In genomic region chr5:45437826-45438225, GRCm38 (mm10) we compare ENCODE assay signal across 36 mouse cellular contexts. TPM values are rescaled to one million over a fixed set of nuclear protein-coding genes. Genes with fewer than 3 reads are reported as not detected.
DNase-seq lines count a peak whose midpoint lies in the region; ATAC-seq and TF ChIP-seq lines count a peak whose summit lies in the region.
"Had no signal": no experiment of that assay in that cellular context is flagged by ENCODE, and none has a peak within 500 bp of the region (broad histone marks: within the 10 kb centered on the region; RNA-seq: fewer than 3 reads in every experiment).

No protein-coding gene starts in this region.

- no peak for TF ChIP-seq CTCF in forebrain, postnatal 0 days (IDR thresholded peaks at IDR 0.05; ENCODE audit: low read depth)
- TF ChIP-seq CTCF in intestine, postnatal 0 days (IDR thresholded peaks at IDR 0.05; ENCODE audit: low read depth), result no peak

- no peak overlapping the region for H3K4me2 ChIP-seq in forebrain, postnatal 0 days (ENCODE audit: low read depth)
- H3K4me2 ChIP-seq in forebrain, embryonic 16.5 days (ENCODE audit: low read length), result no peak overlapping the region
- no peak overlapping the region for H3K4me2 ChIP-seq in intestine, embryonic 16.5 days (ENCODE audit: low read depth, low read length)
- H3K4me2 ChIP-seq in intestine, embryonic 15.5 days (replicated peaks), result no peak overlapping the region
- H3K4me2 ChIP-seq in midbrain, embryonic 13.5 days (replicated peaks), result no peak overlapping the region
- no peak overlapping the region for H3K4me2 ChIP-seq in midbrain, embryonic 15.5 days
- H3K4me2 ChIP-seq in intestine, postnatal 0 days (replicated peaks; ENCODE audit: low read depth), result no peak overlapping the region
- H3K4me2 ChIP-seq: embryonic facial prominence, embryonic 12.5 days; heart, embryonic 13.5 days; liver, embryonic 13.5 days; neural tube, embryonic 15.5 days had no signal

- H3K9me3 ChIP-seq in forebrain, postnatal 0 days (ENCODE audit: low read length), result no peaks in the 10 kb centered on the region
- no peaks in the 10 kb centered on the region for H3K9me3 ChIP-seq in forebrain, embryonic 16.5 days (ENCODE audit: control insufficient read depth, low read length)
- no peaks in the 10 kb centered on the region for H3K9me3 ChIP-seq in intestine, embryonic 16.5 days (ENCODE audit: control insufficient read depth, low read length)
- no peaks in the 10 kb centered on the region for H3K9me3 ChIP-seq in intestine, embryonic 15.5 days
- H3K9me3 ChIP-seq in midbrain, embryonic 13.5 days, result no peaks in the 10 kb centered on the region
- no peaks in the 10 kb centered on the region for H3K9me3 ChIP-seq in midbrain, embryonic 15.5 days
- H3K9me3 ChIP-seq in intestine, postnatal 0 days (ENCODE audit: control insufficient read depth), result no peaks in the 10 kb centered on the region
- H3K9me3 ChIP-seq: embryonic facial prominence, embryonic 12.5 days; heart, embryonic 13.5 days; liver, embryonic 13.5 days; neural tube, embryonic 15.5 days had no signal

- no peak overlapping the region for H3K4me3 ChIP-seq in forebrain, postnatal 0 days (ENCODE audit: low read depth, low read length)
- no peak overlapping the region for H3K4me3 ChIP-seq in forebrain, embryonic 16.5 days (replicated peaks; ENCODE audit: low read length)
- no peak overlapping the region for H3K4me3 ChIP-seq in intestine, embryonic 16.5 days (ENCODE audit: low read length)
- no peak overlapping the region for H3K4me3 ChIP-seq in intestine, embryonic 15.5 days (replicated peaks)
- H3K4me3 ChIP-seq in midbrain, embryonic 13.5 days (replicated peaks), result no peak overlapping the region
- no peak overlapping the region for H3K4me3 ChIP-seq in midbrain, embryonic 15.5 days
- H3K4me3 ChIP-seq in intestine, postnatal 0 days (ENCODE audit: low read depth, low read length), result no peak overlapping the region
- H3K4me3 ChIP-seq: embryonic facial prominence, embryonic 12.5 days; heart, embryonic 13.5 days; layer of hippocampus, adult 2 months; liver, embryonic 13.5 days; neural tube, embryonic 15.5 days had no signal

- no peak for DNase-seq in forebrain, postnatal 0 days
- DNase-seq in spleen, adult 18-20 months, result no peak
- DNase-seq: adrenal gland, postnatal 14 days; embryo, embryonic 11 days; heart, postnatal 10 days; kidney, postnatal 36 days; liver, embryonic 13.5 days; lung, adult 2 months; lung, postnatal 10 days; right cerebral cortex, adult 18-20 months; thymus, adult 18-20 months; thymus, postnatal 25 days had no signal

- ATAC-seq in forebrain, postnatal 0 days, result 0 out of 2 replicates have a peak, but pooled peaks have one; percentile 8
- ATAC-seq in forebrain, embryonic 16.5 days, result no peak
- no peak for ATAC-seq in intestine, embryonic 16.5 days
- no peak for ATAC-seq in intestine, embryonic 15.5 days
- ATAC-seq in midbrain, embryonic 13.5 days, result peak; percentile 43; the same call in 1 of the 2 replicates
- no peak; the same call in 1 of the 2 replicates for ATAC-seq in midbrain, embryonic 15.5 days (replicated peaks)
- ATAC-seq in intestine, postnatal 0 days, result no peak
- ATAC-seq: CD4-positive, CD25-positive, alpha-beta regulatory T cell, adult 4 months; forebrain, embryonic 14.5 days; inflammation-experienced regulatory T-cells, adult 6 months had no signal

- no peak overlapping the region for H3K9ac ChIP-seq in forebrain, postnatal 0 days
- no peak overlapping the region for H3K9ac ChIP-seq in forebrain, embryonic 16.5 days (replicated peaks; ENCODE audit: low read depth, low read length)
- H3K9ac ChIP-seq in intestine, embryonic 16.5 days (ENCODE audit: low read depth, low read length), result no peak overlapping the region
- no peak overlapping the region for H3K9ac ChIP-seq in intestine, embryonic 15.5 days
- no peak overlapping the region for H3K9ac ChIP-seq in midbrain, embryonic 13.5 days (replicated peaks)
- no peak overlapping the region for H3K9ac ChIP-seq in midbrain, embryonic 15.5 days
- H3K9ac ChIP-seq in intestine, postnatal 0 days (ENCODE audit: low read depth, low read length), result no peak overlapping the region
- H3K9ac ChIP-seq: embryonic facial prominence, embryonic 12.5 days; heart, embryonic 13.5 days; liver, embryonic 13.5 days; neural tube, embryonic 15.5 days had no signal

- WGBS in forebrain, postnatal 0 days, result 79% methylated on average over 4 of the region's 4 CpGs
- 87% methylated on average over 4 of the region's 4 CpGs for WGBS in forebrain, embryonic 16.5 days
- WGBS in intestine, embryonic 16.5 days, result 59% methylated on average over 4 of the region's 4 CpGs
- WGBS in intestine, embryonic 15.5 days, result 68% methylated on average over 4 of the region's 4 CpGs
- WGBS in midbrain, embryonic 13.5 days, result 75% methylated on average over 4 of the region's 4 CpGs
- WGBS in midbrain, embryonic 15.5 days, result 80% methylated on average over 4 of the region's 4 CpGs
- WGBS in intestine, postnatal 0 days, result 51% methylated on average over 4 of the region's 4 CpGs

- H3K4me1 ChIP-seq in forebrain, postnatal 0 days (ENCODE audit: insufficient read depth), result no peaks in the 10 kb centered on the region
- no peaks in the 10 kb centered on the region for H3K4me1 ChIP-seq in forebrain, embryonic 16.5 days (replicated peaks; ENCODE audit: control insufficient read depth, insufficient read depth, low read length)
- 0 out of 2 replicates have a peak, but pooled peaks cover 8% of the 10 kb centered on the region for H3K4me1 ChIP-seq in intestine, embryonic 16.5 days (ENCODE audit: control insufficient read depth, insufficient read depth, low read length)
- 0 out of 2 replicates have a peak, but pooled peaks cover 2% of the 10 kb centered on the region for H3K4me1 ChIP-seq in intestine, embryonic 15.5 days (replicated peaks)
- H3K4me1 ChIP-seq in midbrain, embryonic 13.5 days (replicated peaks), result 0 out of 2 replicates have a peak, but pooled peaks cover 5% of the 10 kb centered on the region
- H3K4me1 ChIP-seq in midbrain, embryonic 15.5 days, result no peaks in the 10 kb centered on the region
- 0 out of 2 replicates have a peak, but pooled peaks cover 3% of the 10 kb centered on the region for H3K4me1 ChIP-seq in intestine, postnatal 0 days (replicated peaks; ENCODE audit: control insufficient read depth, insufficient read depth, low read length)
- H3K4me1 ChIP-seq: liver, embryonic 13.5 days; neural tube, embryonic 15.5 days had no signal

- H3K36me3 ChIP-seq in forebrain, postnatal 0 days (ENCODE audit: insufficient read depth), result peaks cover 23% of the 10 kb centered on the region
- peaks cover 3% of the 10 kb centered on the region; the same call in 1 of the 2 replicates for H3K36me3 ChIP-seq in forebrain, embryonic 16.5 days (ENCODE audit: control insufficient read depth, insufficient read depth)
- H3K36me3 ChIP-seq in intestine, embryonic 16.5 days (ENCODE audit: control insufficient read depth, insufficient read depth, low read length), result no peaks in the 10 kb centered on the region; the same call in 1 of the 2 replicates
- H3K36me3 ChIP-seq in intestine, embryonic 15.5 days, result peaks cover 5% of the 10 kb centered on the region
- H3K36me3 ChIP-seq in midbrain, embryonic 13.5 days, result peaks cover 28% of the 10 kb centered on the region
- H3K36me3 ChIP-seq in midbrain, embryonic 15.5 days (replicated peaks), result no peaks in the 10 kb centered on the region
- peaks cover 27% of the 10 kb centered on the region for H3K36me3 ChIP-seq in intestine, postnatal 0 days (ENCODE audit: control insufficient read depth, insufficient read depth)

- no peaks in the 10 kb centered on the region for H3K27me3 ChIP-seq in forebrain, postnatal 0 days (ENCODE audit: insufficient read depth, low read length)
- no peaks in the 10 kb centered on the region for H3K27me3 ChIP-seq in forebrain, embryonic 16.5 days (replicated peaks; ENCODE audit: control insufficient read depth, insufficient read depth, low read length)
- no peaks in the 10 kb centered on the region for H3K27me3 ChIP-seq in intestine, embryonic 16.5 days (replicated peaks; ENCODE audit: control insufficient read depth, insufficient read depth, low read length)
- no peaks in the 10 kb centered on the region for H3K27me3 ChIP-seq in intestine, embryonic 15.5 days (replicated peaks)
- no peaks in the 10 kb centered on the region for H3K27me3 ChIP-seq in midbrain, embryonic 13.5 days
- H3K27me3 ChIP-seq in midbrain, embryonic 15.5 days (replicated peaks), result no peaks in the 10 kb centered on the region
- H3K27me3 ChIP-seq in intestine, postnatal 0 days (replicated peaks; ENCODE audit: control insufficient read depth, insufficient read depth, low read length), result no peaks in the 10 kb centered on the region
- H3K27me3 ChIP-seq: embryonic facial prominence, embryonic 12.5 days; heart, embryonic 13.5 days; liver, embryonic 13.5 days; neural tube, embryonic 15.5 days had no signal

- no peak overlapping the region for H3K27ac ChIP-seq in forebrain, postnatal 0 days (ENCODE audit: low read depth, low read length)
- H3K27ac ChIP-seq in forebrain, embryonic 16.5 days (ENCODE audit: low read length), result no peak overlapping the region
- H3K27ac ChIP-seq in intestine, embryonic 16.5 days (ENCODE audit: low read length), result peak overlapping the region; percentile 9; the same call in 1 of the 2 replicates
- no peak overlapping the region for H3K27ac ChIP-seq in intestine, embryonic 15.5 days
- no peak overlapping the region for H3K27ac ChIP-seq in midbrain, embryonic 13.5 days
- no peak overlapping the region for H3K27ac ChIP-seq in midbrain, embryonic 15.5 days
- H3K27ac ChIP-seq in intestine, postnatal 0 days (ENCODE audit: low read depth, low read length), result peak overlapping the region; percentile 69; the same call in 1 of the 2 replicates
- H3K27ac ChIP-seq: embryonic facial prominence, embryonic 12.5 days; heart, embryonic 13.5 days; layer of hippocampus, adult 2 months; liver, embryonic 13.5 days; macrophage; neural tube, embryonic 15.5 days; stomach, postnatal 0 days had no signal

RNA-seq across cellular contexts. Expression of gene Qdpr, which starts 12.2 kb away (rescaled TPM):
- 28.1 and 42.2 TPM in 2 replicates for total RNA-seq in forebrain, postnatal 0 days (2014; rRNA removed)
- polyA plus RNA-seq in forebrain, postnatal 0 days (2015; fragmentation: Nextera tagmentation; extraction: Ambion mirVana), result 125 and 129 TPM in 2 replicates
- 107 and 108 TPM in 2 replicates for polyA plus RNA-seq in forebrain, embryonic 16.5 days (2015; fragmentation: Nextera tagmentation; extraction: Ambion mirVana)
- polyA plus RNA-seq in intestine, embryonic 16.5 days (2015; fragmentation: Nextera tagmentation; extraction: Ambion mirVana), result 359 and 405 TPM in 2 replicates
- 259 and 272 TPM in 2 replicates for polyA plus RNA-seq in intestine, embryonic 15.5 days (2015; fragmentation: Nextera tagmentation; extraction: Ambion mirVana)
- 116 and 119 TPM in 2 replicates for polyA plus RNA-seq in midbrain, embryonic 13.5 days (2015; fragmentation: Nextera tagmentation; extraction: Ambion mirVana)
- 110 and 132 TPM in 2 replicates for polyA plus RNA-seq in midbrain, embryonic 15.5 days (2015; fragmentation: Nextera tagmentation; extraction: Ambion mirVana)
- polyA plus RNA-seq in intestine, postnatal 0 days (2015; fragmentation: Nextera tagmentation; extraction: Ambion mirVana), result 355 and 422 TPM in 2 replicates

RNA-seq across cellular contexts. Expression of gene Clrn2, which starts 15.7 kb away (rescaled TPM):
- not detected in 2 replicates for total RNA-seq in forebrain, postnatal 0 days (2014; rRNA removed)
- polyA plus RNA-seq in forebrain, postnatal 0 days (2015; fragmentation: Nextera tagmentation; extraction: Ambion mirVana), result not detected in 2 replicates
- not detected in 2 replicates for polyA plus RNA-seq in forebrain, embryonic 16.5 days (2015; fragmentation: Nextera tagmentation; extraction: Ambion mirVana)
- polyA plus RNA-seq in intestine, embryonic 16.5 days (2015; fragmentation: Nextera tagmentation; extraction: Ambion mirVana), result not detected in 2 replicates
- polyA plus RNA-seq in intestine, embryonic 15.5 days (2015; fragmentation: Nextera tagmentation; extraction: Ambion mirVana), result not detected in 2 replicates
- 0.64 TPM in 1 of 2 replicates, not detected in the other for polyA plus RNA-seq in midbrain, embryonic 13.5 days (2015; fragmentation: Nextera tagmentation; extraction: Ambion mirVana)
- 0.18 and 0.50 TPM in 2 replicates for polyA plus RNA-seq in midbrain, embryonic 15.5 days (2015; fragmentation: Nextera tagmentation; extraction: Ambion mirVana)
- not detected in 2 replicates for polyA plus RNA-seq in intestine, postnatal 0 days (2015; fragmentation: Nextera tagmentation; extraction: Ambion mirVana)
- total RNA-seq: adrenal gland, postnatal 14 days; gastrocnemius, adult 8-10 months; heart, adult 8-10 months; heart, postnatal 10 days; hematopoietic stem cell, adult 5-6 weeks; megakaryocyte-erythroid progenitor cell, adult 5-6 weeks had no signal
- polyA plus RNA-seq: CD4-positive, CD25-positive, alpha-beta regulatory T cell, adult 4 months; cerebellum, adult 2 months; embryonic facial prominence, embryonic 12.5 days; forebrain, embryonic 14.5 days; gonadal fat pad, adult 2 months; heart, embryonic 13.5 days; inflammation-experienced regulatory T-cells, adult 6 months; kidney, embryonic 14.5 days; limb, embryonic 14.5 days; liver, embryonic 13.5 days; lung, adult 2 months; macrophage; neural tube, embryonic 15.5 days; spleen, adult 2 months; stomach, postnatal 0 days had no signal

RNA-seq across cellular contexts. Expression of gene Lap3, which starts 55.3 kb away (rescaled TPM):
- total RNA-seq in forebrain, postnatal 0 days (2014; rRNA removed), result 29.9 and 30.1 TPM in 2 replicates
- polyA plus RNA-seq in forebrain, postnatal 0 days (2015; fragmentation: Nextera tagmentation; extraction: Ambion mirVana), result 34.2 and 35.8 TPM in 2 replicates
- polyA plus RNA-seq in forebrain, embryonic 16.5 days (2015; fragmentation: Nextera tagmentation; extraction: Ambion mirVana), result 35.4 and 41.9 TPM in 2 replicates
- polyA plus RNA-seq in intestine, embryonic 16.5 days (2015; fragmentation: Nextera tagmentation; extraction: Ambion mirVana), result 153 and 162 TPM in 2 replicates
- polyA plus RNA-seq in intestine, embryonic 15.5 days (2015; fragmentation: Nextera tagmentation; extraction: Ambion mirVana), result 118 and 119 TPM in 2 replicates
- polyA plus RNA-seq in midbrain, embryonic 13.5 days (2015; fragmentation: Nextera tagmentation; extraction: Ambion mirVana), result 36.7 and 40.0 TPM in 2 replicates
- polyA plus RNA-seq in midbrain, embryonic 15.5 days (2015; fragmentation: Nextera tagmentation; extraction: Ambion mirVana), result 28.7 and 29.9 TPM in 2 replicates
- 108 and 120 TPM in 2 replicates for polyA plus RNA-seq in intestine, postnatal 0 days (2015; fragmentation: Nextera tagmentation; extraction: Ambion mirVana)

Comparison
In these comparisons a context has a peak if more than half of its experiments do, and no peak if none do; other contexts are left out.
1. ATAC-seq: peak in forebrain, postnatal 0 days (single experiment) and midbrain, embryonic 13.5 days (single experiment); none in forebrain, embryonic 16.5 days (single experiment), intestine, embryonic 16.5 days (single experiment), intestine, embryonic 15.5 days (single experiment), midbrain, embryonic 15.5 days (single experiment) and intestine, postnatal 0 days (single experiment).
2. H3K27ac ChIP-seq: peak in intestine, embryonic 16.5 days (single experiment) and intestine, postnatal 0 days (single experiment); none in forebrain, postnatal 0 days (single experiment), forebrain, embryonic 16.5 days (single experiment), intestine, embryonic 15.5 days (single experiment), midbrain, embryonic 13.5 days (single experiment) and midbrain, embryonic 15.5 days (single experiment).